20 mouse cellular contexts compared by ENCODE assay signal in genomic region chr13:93539311-93539710, GRCm38 (mm10). TPM values are rescaled to one million over a fixed set of nuclear protein-coding genes. Genes with fewer than 3 reads are reported as not detected.
DNase-seq lines count a peak whose midpoint lies in the region; ATAC-seq and TF ChIP-seq lines count a peak whose summit lies in the region.
"Had no signal": no experiment of that assay in that cellular context is flagged by ENCODE, and none has a peak within 500 bp of the region (broad histone marks: within the 10 kb centered on the region; RNA-seq: fewer than 3 reads in every experiment).

No protein-coding gene starts in this region.

- no peaks in the 10 kb centered on the region for H3K9me3 ChIP-seq in hindbrain, postnatal 0 days (ENCODE audit: low read length)
- no peaks in the 10 kb centered on the region for H3K9me3 ChIP-seq in hindbrain, embryonic 11.5 days (ENCODE audit: control insufficient read depth, low read length)
- no peaks in the 10 kb centered on the region for H3K9me3 ChIP-seq in midbrain, postnatal 0 days (ENCODE audit: low read length)
- no peaks in the 10 kb centered on the region for H3K9me3 ChIP-seq in midbrain, embryonic 14.5 days (ENCODE audit: control insufficient read depth, low read length)
- H3K9me3 ChIP-seq: embryonic facial prominence, embryonic 13.5 days; forebrain, embryonic 12.5 days; heart, embryonic 15.5 days; hindbrain, embryonic 12.5 days; intestine, embryonic 15.5 days had no signal

- DNase-seq in cerebellum, postnatal 10 days, result peak; percentile 60 to 64
- DNase-seq in cerebellum, adult 9-11 months, result no peak
- DNase-seq in hindbrain, postnatal 0 days (ENCODE audit: low spot score), result peak; percentile 48
- DNase-seq in hindbrain, embryonic 11.5 days (ENCODE audit: low spot score), result no peak
- DNase-seq in midbrain, postnatal 0 days (ENCODE audit: low spot score), result peak; percentile 54
- no peak for DNase-seq in midbrain, embryonic 14.5 days
- DNase-seq in ovary, postnatal 14 days (ENCODE audit: low spot score), result no peak
- DNase-seq: cerebellum, adult 18-20 months; cerebellum, postnatal 36 days; gastrocnemius, postnatal 10 days; heart, adult 2 months; heart, postnatal 14 days; kidney, adult 18-20 months had no signal

- no peak overlapping the region for H3K27ac ChIP-seq in hindbrain, postnatal 0 days
- H3K27ac ChIP-seq in hindbrain, embryonic 11.5 days (ENCODE audit: low read depth, low read length), result no peak overlapping the region
- no peak overlapping the region for H3K27ac ChIP-seq in midbrain, postnatal 0 days (ENCODE audit: low read depth, low read length)
- no peak overlapping the region for H3K27ac ChIP-seq in midbrain, embryonic 14.5 days (replicated peaks; ENCODE audit: low read depth, low read length)
- H3K27ac ChIP-seq: embryonic facial prominence, embryonic 13.5 days; forebrain, embryonic 12.5 days; heart, adult 2 months; heart, embryonic 15.5 days; hindbrain, embryonic 12.5 days; intestine, embryonic 15.5 days had no signal

- no peaks in the 10 kb centered on the region for H3K36me3 ChIP-seq in hindbrain, postnatal 0 days (ENCODE audit: insufficient read depth, low read length)
- H3K36me3 ChIP-seq in hindbrain, embryonic 11.5 days (ENCODE audit: control insufficient read depth, insufficient read depth, low read length), result no peaks in the 10 kb centered on the region
- H3K36me3 ChIP-seq in midbrain, postnatal 0 days (ENCODE audit: insufficient read depth, low read length), result no peaks in the 10 kb centered on the region
- no peaks in the 10 kb centered on the region for H3K36me3 ChIP-seq in midbrain, embryonic 14.5 days (ENCODE audit: control insufficient read depth, insufficient read depth, low read length)
- H3K36me3 ChIP-seq: embryonic facial prominence, embryonic 13.5 days; forebrain, embryonic 12.5 days; heart, embryonic 15.5 days; hindbrain, embryonic 12.5 days; intestine, embryonic 15.5 days had no signal

- TF ChIP-seq CTCF in hindbrain, postnatal 0 days (IDR thresholded peaks at IDR 0.05; ENCODE audit: low read depth), result no peak
- no peak for TF ChIP-seq CTCF in midbrain, postnatal 0 days (IDR thresholded peaks at IDR 0.05)

- 69% methylated on average over 4 of the region's 4 CpGs for WGBS in hindbrain, postnatal 0 days
- 88% methylated on average over 4 of the region's 4 CpGs for WGBS in hindbrain, embryonic 11.5 days
- 79% methylated on average over 4 of the region's 4 CpGs for WGBS in midbrain, postnatal 0 days
- 92% methylated on average over 4 of the region's 4 CpGs for WGBS in midbrain, embryonic 14.5 days

- peak; percentile 70; the same call in 1 of the 2 replicates for ATAC-seq in hindbrain, postnatal 0 days
- ATAC-seq in hindbrain, embryonic 11.5 days (ENCODE audit: low FRiP score), result no peak
- ATAC-seq in midbrain, postnatal 0 days (ENCODE audit: low FRiP score), result no peak
- ATAC-seq in midbrain, embryonic 14.5 days (ENCODE audit: low FRiP score, low TSS enrichment), result no peak
- ATAC-seq: forebrain, embryonic 16.5 days; intestine, embryonic 15.5 days had no signal

- H3K27me3 ChIP-seq in hindbrain, postnatal 0 days (ENCODE audit: insufficient read depth, low read length), result no peaks in the 10 kb centered on the region
- no peaks in the 10 kb centered on the region for H3K27me3 ChIP-seq in hindbrain, embryonic 11.5 days (ENCODE audit: control insufficient read depth, insufficient read depth, low read length)
- no peaks in the 10 kb centered on the region for H3K27me3 ChIP-seq in midbrain, postnatal 0 days (ENCODE audit: insufficient read depth, low read length)
- no peaks in the 10 kb centered on the region for H3K27me3 ChIP-seq in midbrain, embryonic 14.5 days (ENCODE audit: control insufficient read depth, insufficient read depth, low read length)
- H3K27me3 ChIP-seq: embryonic facial prominence, embryonic 13.5 days; forebrain, embryonic 12.5 days; heart, embryonic 15.5 days; hindbrain, embryonic 12.5 days; intestine, embryonic 15.5 days had no signal

- no peaks in the 10 kb centered on the region for H3K4me1 ChIP-seq in hindbrain, postnatal 0 days (ENCODE audit: insufficient read depth, low read length)
- H3K4me1 ChIP-seq in hindbrain, embryonic 11.5 days (replicated peaks; ENCODE audit: control insufficient read depth, insufficient read depth, low read length), result no peaks in the 10 kb centered on the region
- no peaks in the 10 kb centered on the region for H3K4me1 ChIP-seq in midbrain, postnatal 0 days (ENCODE audit: insufficient read depth, low read length)
- no peaks in the 10 kb centered on the region for H3K4me1 ChIP-seq in midbrain, embryonic 14.5 days (ENCODE audit: control insufficient read depth, insufficient read depth, low read length)
- H3K4me1 ChIP-seq: embryonic facial prominence, embryonic 13.5 days; forebrain, embryonic 12.5 days; heart, embryonic 15.5 days; hindbrain, embryonic 12.5 days; intestine, embryonic 15.5 days had no signal

- H3K4me3 ChIP-seq in hindbrain, postnatal 0 days (ENCODE audit: low read length), result no peak overlapping the region
- H3K4me3 ChIP-seq in hindbrain, embryonic 11.5 days (ENCODE audit: low read depth, low read length), result no peak overlapping the region
- H3K4me3 ChIP-seq in midbrain, postnatal 0 days (ENCODE audit: low read depth, low read length), result no peak overlapping the region
- H3K4me3 ChIP-seq in midbrain, embryonic 14.5 days (replicated peaks; ENCODE audit: low read depth, low read length), result no peak overlapping the region
- H3K4me3 ChIP-seq: embryonic facial prominence, embryonic 13.5 days; forebrain, embryonic 12.5 days; heart, adult 2 months; heart, embryonic 15.5 days; hindbrain, embryonic 12.5 days; intestine, embryonic 15.5 days had no signal

- no peak overlapping the region for H3K4me2 ChIP-seq in hindbrain, postnatal 0 days (ENCODE audit: low read depth, low read length)
- no peak overlapping the region for H3K4me2 ChIP-seq in hindbrain, embryonic 11.5 days (replicated peaks; ENCODE audit: low read depth, low read length)
- no peak overlapping the region for H3K4me2 ChIP-seq in midbrain, postnatal 0 days (ENCODE audit: low read depth, low read length, poor library complexity, severe bottlenecking)
- H3K4me2 ChIP-seq in midbrain, embryonic 14.5 days (ENCODE audit: low read length), result no peak overlapping the region
- H3K4me2 ChIP-seq: embryonic facial prominence, embryonic 13.5 days; forebrain, embryonic 12.5 days; heart, embryonic 11.5 days; heart, embryonic 15.5 days; hindbrain, embryonic 12.5 days; intestine, embryonic 15.5 days had no signal

- no peak overlapping the region for H3K9ac ChIP-seq in hindbrain, postnatal 0 days (replicated peaks; ENCODE audit: low read length)
- no peak overlapping the region for H3K9ac ChIP-seq in hindbrain, embryonic 11.5 days (ENCODE audit: low read depth, low read length)
- H3K9ac ChIP-seq in midbrain, postnatal 0 days (replicated peaks; ENCODE audit: low read length, poor library complexity, severe bottlenecking), result no peak overlapping the region
- H3K9ac ChIP-seq in midbrain, embryonic 14.5 days (replicated peaks; ENCODE audit: low read length), result no peak overlapping the region
- H3K9ac ChIP-seq: embryonic facial prominence, embryonic 13.5 days; forebrain, embryonic 12.5 days; heart, embryonic 15.5 days; hindbrain, embryonic 12.5 days; intestine, embryonic 15.5 days had no signal

RNA-seq across cellular contexts. Expression of gene Jmy, which starts 39.7 kb away (rescaled TPM):
- 34.5 and 39.4 TPM in 2 replicates for total RNA-seq in hindbrain, postnatal 0 days (2014; rRNA removed)
- 8.8 and 9.4 TPM in 2 replicates for polyA plus RNA-seq in hindbrain, postnatal 0 days (2015; fragmentation: Nextera tagmentation; extraction: Ambion mirVana)
- 4.5 and 7.2 TPM in 2 replicates for polyA plus RNA-seq in hindbrain, embryonic 11.5 days (2014; fragmentation: Nextera tagmentation; extraction: Ambion mirVana)
- 22.0 and 23.8 TPM in 2 replicates for total RNA-seq in midbrain, postnatal 0 days (2014; rRNA removed)
- 5.0 and 7.8 TPM in 2 replicates for polyA plus RNA-seq in midbrain, postnatal 0 days (2015; fragmentation: Nextera tagmentation; extraction: Ambion mirVana)
- polyA plus RNA-seq in midbrain, embryonic 14.5 days (2014; fragmentation: Nextera tagmentation; extraction: Ambion mirVana), result 6.4 and 8.7 TPM in 2 replicates

Comparison
In these comparisons a context has a peak if more than half of its experiments do, and no peak if none do; other contexts are left out.
1. DNase-seq: peak in cerebellum, postnatal 10 days (2 of 2), hindbrain, postnatal 0 days (single experiment) and midbrain, postnatal 0 days (single experiment); none in cerebellum, adult 9-11 months (single experiment), hindbrain, embryonic 11.5 days (single experiment), midbrain, embryonic 14.5 days (single experiment) and ovary, postnatal 14 days (single experiment).